Mouse (Mus musculus) MEL (cell line): Measurements from ENCODE around the gene Tmem236. TPM values are rescaled to one million over a fixed set of nuclear protein-coding genes. Genes with fewer than 3 reads are reported as not detected.
"Not testable (repeated sequence)": the region's sequence is repeated elsewhere in the genome, so short reads cannot be mapped to it uniquely, and the experiment has no call there.

Source experiments
- DNase-seq: peaks from one replicate; pipeline ENCODE4 v3.0.0; 2011; ENCODE audit warnings: low read depth, low spot score
- H3K27ac ChIP-seq: 2 replicates; pipeline ENCODE4 v1.5.1; 2012; ENCODE audit warnings: low read depth, mild to moderate bottlenecking, control low read depth, low read length, moderate library complexity; ENCODE audit not compliant: control insufficient read depth
- H3K27me3 ChIP-seq, 2 experiments: fragments of 150-350 bp in 1 of 2; sonication (generic) in 1 of 2; 2 replicates each; pipeline ENCODE4 v1.6.1; 2012; ENCODE audit warnings: low read length in 2 of 2, mild to moderate bottlenecking in 2 of 2, improper control_type of control experiment in 1 of 2, moderate library complexity in 1 of 2; ENCODE audit not compliant: insufficient read depth in 2 of 2, control insufficient read depth in 1 of 2
- H3K36me3 ChIP-seq, 2 experiments: 2 replicates each; pipeline ENCODE4 v1.6.1; 2012 to 2014; ENCODE audit warnings: low read length in 2 of 2, improper control_type of control experiment in 1 of 2, inconsistent platforms in 1 of 2, mild to moderate bottlenecking in 1 of 2; ENCODE audit not compliant: insufficient read depth in 2 of 2, control insufficient read depth in 1 of 2
- H3K4me1 ChIP-seq, 2 experiments: fragments of 150-350 bp in 1 of 2; sonication (generic) in 1 of 2; 2 replicates each; pipeline ENCODE4 v1.6.1; 2012; ENCODE audit warnings: low read length in 2 of 2, improper control_type of control experiment in 1 of 2, mild to moderate bottlenecking in 1 of 2; ENCODE audit not compliant: insufficient read depth in 2 of 2, control insufficient read depth in 1 of 2
- H3K4me3 ChIP-seq, 2 experiments: fragments of 150-350 bp in 1 of 2; sonication (generic) in 1 of 2; 2 replicates each; pipeline ENCODE4 v1.5.1; 2012; ENCODE audit warnings: low read depth in 2 of 2, low read length in 2 of 2, mild to moderate bottlenecking in 2 of 2, moderate library complexity in 2 of 2, control low read depth in 1 of 2, improper control_type of control experiment in 1 of 2; ENCODE audit not compliant: control insufficient read depth in 1 of 2, insufficient read depth in 1 of 2
- H3K79me2 ChIP-seq: 2 replicates; pipeline ENCODE4 v1.6.1; 2012; ENCODE audit warnings: mild to moderate bottlenecking, low read length, moderate library complexity; ENCODE audit not compliant: control insufficient read depth, poor library complexity, insufficient read depth
- H3K9ac ChIP-seq: 2 replicates; pipeline ENCODE4 v1.6.1; 2012; ENCODE audit warnings: low read depth, mild to moderate bottlenecking, control low read depth, low read length, moderate library complexity; ENCODE audit not compliant: control insufficient read depth, poor library complexity, severe bottlenecking
- H3K9me3 ChIP-seq: fragments of 150-350 bp; sonication (generic); replicated peaks from 2 replicates; pipeline ENCODE4 v1.6.1; 2012; ENCODE audit warnings: mild to moderate bottlenecking, low read length, improper control_type of control experiment, moderate library complexity; ENCODE audit not compliant: insufficient read depth
- CTCF ChIP-seq, 3 experiments: IDR thresholded peaks in 2 of 3; conservative IDR thresholded peaks in 1 of 3; 2 replicates each; pipeline ENCODE4 v1.5.1; 2011 to 2012; ENCODE audit warnings: low read length in 3 of 3, low read depth in 2 of 3, mild to moderate bottlenecking in 2 of 3, improper control_type of control experiment in 1 of 3, inconsistent platforms in 1 of 3, mixed read lengths in 1 of 3, moderate library complexity in 1 of 3; ENCODE audit not compliant: control insufficient read depth in 1 of 3, insufficient read depth in 1 of 3, poor library complexity in 1 of 3, severe bottlenecking in 1 of 3
- ETS1 ChIP-seq: IDR thresholded peaks from 2 replicates; pipeline ENCODE4 v1.6.1; 2012; ENCODE audit warnings: low read depth, mild to moderate bottlenecking, inconsistent platforms, low read length, improper control_type of control experiment, moderate library complexity
- GABPA ChIP-seq: IDR thresholded peaks from 2 replicates; pipeline ENCODE4 v1.6.1; 2012; ENCODE audit warnings: low read depth, mild to moderate bottlenecking, inconsistent platforms, low read length, improper control_type of control experiment, moderate library complexity
- GATA1 ChIP-seq: IDR thresholded peaks from 2 replicates; pipeline ENCODE4 v1.6.1; 2011; ENCODE audit warnings: low read depth, low read length, improper control_type of control experiment
- JUND ChIP-seq: IDR thresholded peaks from 2 replicates; pipeline ENCODE4 v1.6.1; 2011; ENCODE audit warnings: low read depth, mild to moderate bottlenecking, improper control_type of control experiment, low read length
- KAT2A ChIP-seq: conservative IDR thresholded peaks from 2 replicates; pipeline ENCODE4 v1.6.1; 2012; ENCODE audit warnings: low read depth, low read length, improper control_type of control experiment, inconsistent platforms
- MAFK ChIP-seq: IDR thresholded peaks from 2 replicates; pipeline ENCODE4 v1.6.1; 2011; ENCODE audit warnings: low read depth, mild to moderate bottlenecking, low read length, improper control_type of control experiment, borderline replicate concordance
- MAZ ChIP-seq: IDR thresholded peaks from 2 replicates; pipeline ENCODE4 v1.6.1; 2012; ENCODE audit warnings: low read depth, mild to moderate bottlenecking, inconsistent platforms, low read length, improper control_type of control experiment
- MEF2A ChIP-seq: IDR thresholded peaks from 2 replicates; pipeline ENCODE4 v1.6.1; 2014; ENCODE audit warnings: low read depth, mild to moderate bottlenecking, inconsistent platforms, low read length, improper control_type of control experiment; ENCODE audit not compliant: poor library complexity, insufficient replicate concordance, severe bottlenecking; ENCODE audit errors: extremely low read depth
- RAD21 ChIP-seq: IDR thresholded peaks from 2 replicates; pipeline ENCODE4 v1.6.1; 2011; ENCODE audit warnings: mild to moderate bottlenecking, low read depth, low read length, improper control_type of control experiment
- RCOR1 ChIP-seq: IDR thresholded peaks from 2 replicates; pipeline ENCODE4 v1.6.1; 2012; ENCODE audit warnings: low read depth, mild to moderate bottlenecking, inconsistent platforms, low read length, improper control_type of control experiment
- TCF12 ChIP-seq: IDR thresholded peaks from 2 replicates; pipeline ENCODE4 v1.6.1; 2014; ENCODE audit warnings: low read depth, mild to moderate bottlenecking, inconsistent platforms, low read length, improper control_type of control experiment, moderate library complexity
- UBTF ChIP-seq: IDR thresholded peaks from 2 replicates; pipeline ENCODE4 v1.6.1; 2012; ENCODE audit warnings: low read depth, mild to moderate bottlenecking, inconsistent platforms, low read length, improper control_type of control experiment, moderate library complexity, borderline replicate concordance; ENCODE audit not compliant: insufficient read depth
- USF2 ChIP-seq, 2 experiments: IDR thresholded peaks; 2 replicates each; pipeline ENCODE4 v1.6.1; 2011 to 2012; ENCODE audit warnings: improper control_type of control experiment in 2 of 2, low read length in 2 of 2, borderline replicate concordance in 1 of 2, inconsistent platforms in 1 of 2, low read depth in 1 of 2, mild to moderate bottlenecking in 1 of 2; ENCODE audit not compliant: insufficient read depth in 1 of 2
- ZNF384 ChIP-seq: IDR thresholded peaks from 2 replicates; pipeline ENCODE4 v1.6.1; 2012; ENCODE audit warnings: low read depth, mild to moderate bottlenecking, inconsistent platforms, low read length, improper control_type of control experiment
- polyA plus RNA-seq, 2 experiments: library from polyadenylated mRNA; stranded (reverse) in 1 of 2; unstranded in 1 of 2; fragments of >175 nt in 1 of 2; fragments of >200 nt in 1 of 2; gene quantifications; 2 replicates each; pipeline versions ENCODE4 v1.2.1 to v1.2.4; 2012; ENCODE audit warnings: low replicate concordance in 2 of 2, low read depth in 1 of 2; ENCODE audit not compliant: insufficient read length in 2 of 2, insufficient read depth in 1 of 2, missing spikeins in 1 of 2
- total RNA-seq: library from RNA; depleted of rRNA; stranded (reverse); fragments of 300-350 nt; gene quantifications from 2 replicates; pipeline ENCODE4 v1.2.3, GENCODE M21; 2012

Gene Tmem236
- total and polyA plus RNA-seq, 3 experiments, result 0.04 to 0.06 TPM; not detected in 1

- Histone ChIP-seq H3K9ac (no peak overlapping the region), H3K27me3 (no peaks in the 10 kb centered on the region), H3K9me3 (no peaks in the 10 kb centered on the region)
Observed at GRCm38 (mm10) chr2:14199621-14200020, 25.3 kb downstream of the Tmem236 start.

GRCm38 (mm10) chr2:14200879-14201445, 26.6 kb downstream of the Tmem236 start:
- not testable (repeated sequence) for H3K4me1 ChIP-seq, H3K9ac ChIP-seq, H3K9me3 ChIP-seq, H3K27me3 ChIP-seq, H3K79me2 ChIP-seq, DNase-seq, H3K36me3 ChIP-seq, H3K27ac ChIP-seq, H3K4me3 ChIP-seq

More at GRCm38 (mm10) chr2:14199621-14200020, 25.3 kb downstream of the Tmem236 start:
- Histone ChIP-seq H3K4me3 (no peak overlapping the region), H3K79me2 (no peaks in the 10 kb centered on the region), H3K4me1 (peaks cover 0 to 2% of the 10 kb centered on the region in 2 experiments; a peak in 1 of 4 replicates), H3K27ac (no peak overlapping the region), H3K36me3 (no peaks in the 10 kb centered on the region)
- no peak for TF ChIP-seq TCF12
- no peak for TF ChIP-seq JUND
- TF ChIP-seq GABPA, result no peak
- no peak for TF ChIP-seq RAD21
- TF ChIP-seq UBTF, result no peak
- TF ChIP-seq ZNF384, result no peak
- TF ChIP-seq KAT2A, result no peak
- no peak for TF ChIP-seq RCOR1
- TF ChIP-seq GATA1, result no peak
- no peak for TF ChIP-seq ETS1
- TF ChIP-seq CTCF (IDR thresholded peaks at IDR 0.05 in 2 of 3, conservative IDR thresholded peaks at IDR 0.05 in 1 of 3; ENCODE audit: control insufficient read depth in 1 of 3, insufficient read depth in 1 of 3, low read depth in 2 of 3, low read length in 3 of 3, poor library complexity in 1 of 3, severe bottlenecking in 1 of 3), result no peak
- no peak for TF ChIP-seq USF2 (IDR thresholded peaks at IDR 0.05; ENCODE audit: borderline replicate concordance in 1 of 2, insufficient read depth in 1 of 2, low read depth in 1 of 2, low read length in 2 of 2)
- no peak for TF ChIP-seq MAFK
- no peak for TF ChIP-seq MAZ
- TF ChIP-seq MEF2A, result no peak
- no peak for DNase-seq
